Mouse (Mus musculus): ENCODE measurements around the gene Acrbp. TPM values are rescaled to one million over a fixed set of nuclear protein-coding genes. Genes with fewer than 3 reads are reported as not detected.
A peak's percentile ranks its signal among the peaks of the same experiment; 100 is the strongest.
"Not testable (repeated sequence)": the region's sequence is repeated elsewhere in the genome, so short reads cannot be mapped to it uniquely, and the experiment has no call there.

Gene Acrbp
- 6.0 and 7.4 TPM in 2 replicates for polyA plus RNA-seq (2014; fragmentation: Nextera tagmentation; extraction: Ambion mirVana)

DNA sequence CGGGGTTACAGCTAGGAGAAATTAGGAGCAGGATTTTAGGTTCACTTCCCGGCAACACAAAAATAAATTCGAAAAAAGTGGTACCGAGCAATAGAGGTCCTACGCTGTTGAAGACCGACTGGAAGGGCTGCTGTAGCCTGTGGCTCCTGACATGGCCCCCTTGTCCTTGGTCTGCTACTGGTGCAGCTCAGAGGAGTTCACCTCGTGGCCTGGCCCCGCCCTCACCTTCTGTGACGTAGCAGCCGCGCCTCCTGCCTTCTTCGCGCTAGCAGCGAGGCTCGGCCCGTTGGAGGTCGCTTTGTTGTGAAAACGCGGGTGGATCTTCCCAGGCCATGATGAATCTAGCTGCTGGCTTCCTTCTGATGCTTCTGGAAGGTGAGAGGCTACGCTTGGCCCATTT lies at the start of gene Acrbp:
Gene Acrbp, plus strand, starts transcription at position 12 of the 400 bp plus-strand sequence.
- peak within 1 kb of the TSS; percentile 29; the same call in 1 of the 2 replicates for H3K4me2 ChIP-seq
- peaks cover 23% of the 10 kb centered on the region for H3K36me3 ChIP-seq (ENCODE audit: control insufficient read depth, insufficient read depth, low read length)
- no peak within 1 kb of the TSS for H3K27ac ChIP-seq (ENCODE audit: low read depth, low read length)
- H3K27me3 ChIP-seq (replicated peaks; ENCODE audit: control insufficient read depth, insufficient read depth, low read length) = no peaks in the 10 kb centered on the region
- no peak within 1 kb of the TSS for H3K9ac ChIP-seq (ENCODE audit: low read depth, low read length)
- DNase-seq (ENCODE audit: low spot score) (no peak), ATAC-seq (replicated peaks; ENCODE audit: low FRiP score) (no peak)
- H3K4me1 ChIP-seq (replicated peaks; ENCODE audit: control insufficient read depth, insufficient read depth, low read length) = peaks cover 7% of the 10 kb centered on the region; the same call in 1 of the 2 replicates
- no peak within 1 kb of the TSS for H3K4me3 ChIP-seq (ENCODE audit: low read depth, low read length)
- 33% methylated on average over 20 of the region's 20 CpGs for WGBS
- H3K9me3 ChIP-seq (ENCODE audit: control insufficient read depth, low read length) = no peaks in the 10 kb centered on the region

DNA sequence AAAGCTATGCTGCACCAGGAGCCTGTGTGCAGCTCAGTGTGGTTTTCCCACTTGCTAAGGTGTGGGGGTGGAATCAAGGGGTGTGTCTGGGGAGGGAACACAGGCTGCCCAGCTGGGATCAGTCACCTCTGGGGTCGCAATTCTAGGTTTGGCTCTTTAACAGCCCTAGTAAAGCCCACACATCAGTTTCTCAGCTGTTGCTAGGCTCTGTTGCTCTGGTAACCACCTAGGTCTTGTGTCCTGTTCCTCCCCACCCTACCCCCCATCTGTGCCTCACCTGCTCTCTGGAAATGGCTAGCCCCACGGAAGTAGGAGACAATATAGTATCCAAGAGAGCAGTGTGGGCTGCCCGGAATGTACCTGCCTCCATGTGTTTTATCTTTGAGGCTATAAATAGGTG lies 45.8 kb upstream of the Acrbp start:
- Histone ChIP-seq H3K9ac (ENCODE audit: low read depth, low read length) (no peak overlapping the region), H3K9me3 (ENCODE audit: control insufficient read depth, low read length) (no peaks in the 10 kb centered on the region), H3K36me3 (ENCODE audit: control insufficient read depth, insufficient read depth, low read length) (no peaks in the 10 kb centered on the region), H3K4me3 (ENCODE audit: low read depth, low read length) (no peak overlapping the region), H3K27me3 (replicated peaks; ENCODE audit: control insufficient read depth, insufficient read depth, low read length) (peaks cover 35% of the 10 kb centered on the region), H3K27ac (ENCODE audit: low read depth, low read length) (no peak overlapping the region), H3K4me1 (replicated peaks; ENCODE audit: control insufficient read depth, insufficient read depth, low read length) (peaks cover 3% of the 10 kb centered on the region; the same call in 1 of the 2 replicates), H3K4me2 (no peak overlapping the region)
- no peak for DNase-seq (ENCODE audit: low spot score)
- 60% methylated on average over 3 of the region's 3 CpGs for WGBS
- ATAC-seq (replicated peaks; ENCODE audit: low FRiP score) = no peak

- Histone ChIP-seq H3K4me2 (no peak overlapping the region), H3K27ac (ENCODE audit: low read depth, low read length) (no peak overlapping the region), H3K9me3 (ENCODE audit: control insufficient read depth, low read length) (no peaks in the 10 kb centered on the region), H3K36me3 (ENCODE audit: control insufficient read depth, insufficient read depth, low read length) (no peaks in the 10 kb centered on the region), H3K27me3 (replicated peaks; ENCODE audit: control insufficient read depth, insufficient read depth, low read length) (peaks cover 21% of the 10 kb centered on the region), H3K4me1 (replicated peaks; ENCODE audit: control insufficient read depth, insufficient read depth, low read length) (peaks cover 7% of the 10 kb centered on the region), H3K4me3 (ENCODE audit: low read depth, low read length) (no peak overlapping the region), H3K9ac (ENCODE audit: low read depth, low read length) (no peak overlapping the region)
- WGBS = 48% methylated on average over 3 of the region's 3 CpGs
- DNase-seq (ENCODE audit: low spot score) = no peak
- ATAC-seq (replicated peaks; ENCODE audit: low FRiP score) = no peak
Observed at GRCm38 (mm10) chr6:125005086-125005485, 44.4 kb upstream of the Acrbp start.

- H3K9me3 ChIP-seq (ENCODE audit: control insufficient read depth, low read length) = no peaks in the 10 kb centered on the region
- ATAC-seq (replicated peaks; ENCODE audit: low FRiP score) = no peak
- H3K4me3 ChIP-seq (ENCODE audit: low read depth, low read length) = peak overlapping the region; percentile 85
Observed at GRCm38 (mm10) chr6:125008060-125008459, 41.4 kb upstream of the Acrbp start.

GRCm38 (mm10) chr6:125008586-125009128 lies 40.8 kb upstream of the Acrbp start:
- Histone ChIP-seq H3K4me2 (peak overlapping the region; percentile 84), H3K27ac (ENCODE audit: low read depth, low read length) (peak overlapping the region; percentile 95), H3K9ac (ENCODE audit: low read depth, low read length) (peak overlapping the region; percentile 94), H3K36me3 (ENCODE audit: control insufficient read depth, insufficient read depth, low read length) (peaks cover 13% of the 10 kb centered on the region), H3K4me3 (ENCODE audit: low read depth, low read length) (peak overlapping the region; percentile 85), H3K9me3 (ENCODE audit: control insufficient read depth, low read length) (no peaks in the 10 kb centered on the region), H3K4me1 (replicated peaks; ENCODE audit: control insufficient read depth, insufficient read depth, low read length) (peaks cover 12% of the 10 kb centered on the region), H3K27me3 (replicated peaks; ENCODE audit: control insufficient read depth, insufficient read depth, low read length) (no peaks in the 10 kb centered on the region)
- under 1% methylated on average over 32 of the region's 34 CpGs for WGBS
- DNase-seq (ENCODE audit: low spot score) (peak; percentile 95), ATAC-seq (replicated peaks; ENCODE audit: low FRiP score) (peak; percentile 97)

More at GRCm38 (mm10) chr6:125008060-125008459, 41.4 kb upstream of the Acrbp start:
- 40% methylated on average over 13 of the region's 13 CpGs for WGBS
- Histone ChIP-seq H3K27ac (ENCODE audit: low read depth, low read length) (peak overlapping the region; percentile 78; the same call in 1 of the 2 replicates), H3K36me3 (ENCODE audit: control insufficient read depth, insufficient read depth, low read length) (peaks cover 11% of the 10 kb centered on the region), H3K9ac (ENCODE audit: low read depth, low read length) (peak overlapping the region; percentile 73), H3K4me2 (peak overlapping the region; percentile 84), H3K4me1 (replicated peaks; ENCODE audit: control insufficient read depth, insufficient read depth, low read length) (peaks cover 12% of the 10 kb centered on the region), H3K27me3 (replicated peaks; ENCODE audit: control insufficient read depth, insufficient read depth, low read length) (no peaks in the 10 kb centered on the region)
- DNase-seq (ENCODE audit: low spot score) = no peak

DNA sequence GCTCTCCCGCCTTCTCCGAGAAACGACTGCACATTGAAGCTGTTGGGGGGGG lies 40.5 kb upstream of the Acrbp start, which contains the start of gene Zfp384:
Gene Zfp384, plus strand, starts transcription at position 17 of the 52 bp plus-strand sequence.
- Histone ChIP-seq H3K27me3 (replicated peaks; ENCODE audit: control insufficient read depth, insufficient read depth, low read length) (no peaks in the 10 kb centered on the region), H3K9ac (ENCODE audit: low read depth, low read length) (peak within 1 kb of the TSS; percentile 94), H3K36me3 (ENCODE audit: control insufficient read depth, insufficient read depth, low read length) (peaks cover 16% of the 10 kb centered on the region), H3K4me3 (ENCODE audit: low read depth, low read length) (peak within 1 kb of the TSS; percentile 85), H3K4me1 (replicated peaks; ENCODE audit: control insufficient read depth, insufficient read depth, low read length) (peaks cover 12% of the 10 kb centered on the region), H3K9me3 (ENCODE audit: control insufficient read depth, low read length) (no peaks in the 10 kb centered on the region), H3K4me2 (peak within 1 kb of the TSS; percentile 84), H3K27ac (ENCODE audit: low read depth, low read length) (peak within 1 kb of the TSS; percentile 95)
- no peak for DNase-seq (ENCODE audit: low spot score)
- WGBS = 0% methylated on average over 2 of the region's 3 CpGs
- no peak for ATAC-seq (replicated peaks; ENCODE audit: low FRiP score)

GRCm38 (mm10) chr6:125009181-125010073 lies 40.1 kb upstream of the Acrbp start:
- DNase-seq (ENCODE audit: low spot score) = peak; percentile 82
- no peaks in the 10 kb centered on the region for H3K27me3 ChIP-seq (replicated peaks; ENCODE audit: control insufficient read depth, insufficient read depth, low read length)
- H3K36me3 ChIP-seq (ENCODE audit: control insufficient read depth, insufficient read depth, low read length) = peaks cover 16% of the 10 kb centered on the region
- peak overlapping the region; percentile 95 for H3K27ac ChIP-seq (ENCODE audit: low read depth, low read length)
- peak overlapping the region; percentile 85 for H3K4me3 ChIP-seq (ENCODE audit: low read depth, low read length)
- peak overlapping the region; percentile 94 for H3K9ac ChIP-seq (ENCODE audit: low read depth, low read length)
- peaks cover 12% of the 10 kb centered on the region for H3K4me1 ChIP-seq (replicated peaks; ENCODE audit: control insufficient read depth, insufficient read depth, low read length)
- under 1% methylated on average over 62 of the region's 78 CpGs for WGBS
- peak; percentile 81 for ATAC-seq (replicated peaks; ENCODE audit: low FRiP score)
- H3K9me3 ChIP-seq (ENCODE audit: control insufficient read depth, low read length) = no peaks in the 10 kb centered on the region
- peak overlapping the region; percentile 83 for H3K4me2 ChIP-seq

- H3K27me3 ChIP-seq (replicated peaks; ENCODE audit: control insufficient read depth, insufficient read depth, low read length) = no peaks in the 10 kb centered on the region
- no peak for DNase-seq (ENCODE audit: low spot score)
- peak; percentile 84 for ATAC-seq (replicated peaks; ENCODE audit: low FRiP score)
- no peak overlapping the region for H3K4me2 ChIP-seq
- no peak overlapping the region for H3K9ac ChIP-seq (ENCODE audit: low read depth, low read length)
- H3K4me3 ChIP-seq (ENCODE audit: low read depth, low read length) = no peak overlapping the region
- no peaks in the 10 kb centered on the region for H3K9me3 ChIP-seq (ENCODE audit: control insufficient read depth, low read length)
- 87% methylated on average over 3 of the region's 3 CpGs for WGBS
- H3K36me3 ChIP-seq (ENCODE audit: control insufficient read depth, insufficient read depth, low read length) = peaks cover 21% of the 10 kb centered on the region
- H3K4me1 ChIP-seq (replicated peaks; ENCODE audit: control insufficient read depth, insufficient read depth, low read length) = peaks cover 2% of the 10 kb centered on the region; the same call in 1 of the 2 replicates
- H3K27ac ChIP-seq (ENCODE audit: low read depth, low read length) = no peak overlapping the region
Observed at GRCm38 (mm10) chr6:125017682-125018081, 31.8 kb upstream of the Acrbp start.

GRCm38 (mm10) chr6:125030532-125030931 lies 19.0 kb upstream of the Acrbp start:
- H3K27me3 ChIP-seq (replicated peaks; ENCODE audit: control insufficient read depth, insufficient read depth, low read length); H3K4me3 ChIP-seq (ENCODE audit: low read depth, low read length); H3K9me3 ChIP-seq (ENCODE audit: control insufficient read depth, low read length); H3K9ac ChIP-seq (ENCODE audit: low read depth, low read length); H3K4me2 ChIP-seq; H3K4me1 ChIP-seq (replicated peaks; ENCODE audit: control insufficient read depth, insufficient read depth, low read length); H3K27ac ChIP-seq (ENCODE audit: low read depth, low read length): not testable (repeated sequence)
- DNase-seq (ENCODE audit: low spot score) (peak; percentile 56), ATAC-seq (replicated peaks; ENCODE audit: low FRiP score) (peak; percentile 44; the same call in 1 of the 2 replicates)
- WGBS = 37% methylated on average over 7 of the region's 9 CpGs
- H3K36me3 ChIP-seq (ENCODE audit: control insufficient read depth, insufficient read depth, low read length) = peaks cover 35% of the 10 kb centered on the region

Measured in liver, embryonic 11.5 days (tissue).